Mouse (Mus musculus) kidney, postnatal 14 days (tissue): ENCODE measurements around the gene Zfp113.
"Not testable (repeated sequence)": the region's sequence is repeated elsewhere in the genome, so short reads cannot be mapped to it uniquely, and the experiment has no call there.

Source experiments
- DNase-seq: peaks from one replicate; pipeline ENCODE4 v3.0.0; 2022; ENCODE audit warnings: mixed read lengths

Gene Zfp113

GRCm38 (mm10) chr5:138137257-138137656, 18.3 kb downstream of the Zfp113 start:
- no peak for DNase-seq

DNA sequence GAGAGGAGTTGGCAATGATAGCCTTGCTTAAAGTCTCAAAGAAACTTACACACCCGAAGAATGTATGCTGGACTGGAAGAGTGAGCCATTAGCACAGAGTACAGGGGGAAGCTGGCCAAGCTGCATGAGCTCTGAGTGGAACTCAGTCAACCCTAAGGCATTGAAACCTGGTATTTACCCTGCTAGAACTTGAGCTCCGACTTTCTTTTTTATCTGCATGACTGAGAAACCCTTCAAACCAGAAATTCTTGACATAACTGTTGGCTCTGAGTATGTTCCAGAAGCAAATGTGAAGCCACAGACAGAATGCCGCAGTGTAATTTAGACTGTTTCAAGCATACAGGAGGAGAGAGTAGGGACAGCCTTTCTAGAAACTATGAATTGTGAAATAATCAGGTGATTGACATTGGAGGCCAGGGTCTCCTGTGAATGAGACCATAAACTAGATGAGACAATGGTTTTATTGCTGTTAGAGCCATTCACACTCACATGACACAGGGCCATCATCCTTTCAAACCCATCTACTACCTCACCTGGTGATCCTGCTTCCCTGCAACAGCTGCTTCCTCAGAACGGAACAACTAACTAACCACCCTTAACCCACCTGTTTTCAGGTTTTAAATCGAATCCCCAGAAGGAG, 23.0 kb downstream of the Zfp113 start:
- peak; percentile 65 for DNase-seq

DNA sequence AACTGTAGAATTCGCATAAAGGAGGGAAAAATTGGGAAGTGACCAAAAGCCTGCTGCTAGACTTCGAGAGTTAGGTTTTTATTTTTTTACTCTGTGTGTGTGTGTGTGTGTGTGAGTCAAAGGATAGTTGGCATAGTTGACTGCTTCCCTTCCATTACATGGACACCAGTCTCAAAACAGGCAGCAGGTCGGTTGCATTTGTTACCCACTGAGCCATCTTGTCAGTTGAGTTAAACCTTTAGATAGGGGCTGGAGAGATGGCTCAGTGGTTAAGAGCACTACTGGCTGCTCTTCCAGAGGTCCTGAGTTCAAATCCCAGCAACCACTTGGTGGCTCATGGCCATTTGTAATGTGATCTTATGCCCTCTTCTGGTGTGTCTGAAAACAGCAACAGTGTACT, 37.5 kb downstream of the Zfp113 start:
- no peak for DNase-seq

DNA sequence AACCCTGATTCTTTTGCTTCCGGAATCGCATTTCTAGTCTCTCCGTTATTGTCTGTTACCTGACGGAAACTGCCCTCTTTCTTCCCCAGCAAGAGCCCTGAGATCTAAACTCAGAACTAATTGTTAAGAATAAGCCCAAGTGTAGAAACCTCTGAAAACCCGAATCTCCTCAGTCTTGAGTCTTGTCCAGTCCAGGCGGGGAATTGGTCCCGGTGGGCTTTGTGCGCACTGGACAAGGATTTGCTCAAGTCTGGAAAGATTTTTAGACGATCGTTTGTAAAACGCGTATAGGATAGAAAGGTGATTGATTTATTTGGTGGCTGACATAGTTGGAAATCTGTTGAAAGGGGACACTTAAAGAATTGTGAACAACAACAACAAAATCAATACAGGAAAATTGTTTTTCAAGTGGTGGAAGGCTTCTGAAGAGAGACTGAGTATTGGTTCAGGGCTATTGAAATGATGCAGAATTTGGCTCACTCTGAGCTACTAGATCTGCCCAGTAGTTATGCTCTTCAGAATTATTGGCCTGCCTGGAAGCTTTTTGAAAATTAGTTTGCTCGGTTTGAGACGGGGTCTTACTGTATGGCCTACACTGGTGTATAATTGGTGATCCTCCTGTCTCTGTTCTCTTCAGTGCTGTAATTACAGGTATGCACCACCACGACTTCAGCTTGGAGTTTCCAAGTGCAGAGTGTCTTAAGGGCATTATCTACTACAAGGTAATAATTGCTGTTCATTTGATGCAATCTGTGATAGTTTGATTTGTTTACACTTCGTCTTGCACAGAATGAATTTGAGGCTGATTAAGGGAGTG, 38.1 kb downstream of the Zfp113 start:
- DNase-seq: no peak

DNA sequence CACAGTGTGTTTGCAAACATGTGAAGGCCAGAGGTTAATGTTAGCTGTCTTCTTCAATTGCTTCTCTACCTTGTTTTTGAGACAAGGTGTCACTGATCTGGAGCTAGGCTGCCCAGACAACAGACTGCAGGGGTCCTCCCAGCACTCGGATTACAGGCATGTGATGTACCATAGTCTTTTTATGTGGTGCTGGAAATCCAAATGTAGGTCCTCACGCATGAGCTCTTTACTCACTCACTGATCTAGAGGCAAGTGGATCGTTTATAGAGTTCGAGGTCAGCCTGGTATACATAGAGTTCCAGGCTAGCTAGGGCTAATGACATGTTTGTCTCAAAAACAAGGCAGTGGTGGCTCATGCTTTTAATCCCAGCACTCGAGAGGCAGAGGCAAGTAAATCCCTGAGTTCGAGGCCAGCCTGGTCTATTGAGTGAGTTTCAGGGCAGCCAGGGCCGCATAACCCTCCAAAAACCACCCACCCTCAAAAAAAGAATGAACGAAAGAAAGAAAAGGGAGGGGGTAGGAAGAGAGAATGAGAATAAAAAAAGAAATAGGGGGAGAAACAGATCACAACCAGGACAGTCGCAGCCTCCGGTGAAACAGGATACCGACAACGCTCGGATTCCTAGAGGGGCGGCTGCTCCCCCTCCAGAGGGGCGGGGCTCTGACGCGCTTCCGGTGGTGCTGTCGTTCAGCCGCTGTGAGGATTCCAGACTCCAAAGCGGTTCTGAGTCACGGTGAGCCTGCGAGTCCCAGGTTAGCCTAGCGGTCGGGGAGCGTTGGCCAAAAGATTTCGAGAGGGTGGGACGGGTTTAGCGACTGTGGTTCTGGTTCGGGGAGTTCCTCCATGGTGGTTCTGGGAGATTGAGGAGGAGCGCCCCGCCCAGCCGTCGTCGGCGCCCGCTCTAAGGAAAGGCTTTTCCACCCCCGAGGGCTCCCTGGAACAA, 39.0 kb downstream of the Zfp113 start, which contains the start of gene Zscan21:
Gene Zscan21 (plus strand): TSS at position 649 of the 944 bp plus-strand sequence.
- DNase-seq: peak; percentile 94

GRCm38 (mm10) chr5:138109847-138110396, 45.6 kb downstream of the Zfp113 start:
- DNase-seq: not testable (repeated sequence)

- DNase-seq: no peak
These were observed 48.4 kb downstream of the Zfp113 start for GRCm38 (mm10) chr5:138107130-138107529.

GRCm38 (mm10) chr5:138104976-138105375, 50.6 kb downstream of the Zfp113 start:
- no peak for DNase-seq

GRCm38 (mm10) chr5:138094474-138094873, 61.1 kb downstream of the Zfp113 start:
- no peak for DNase-seq

DNA sequence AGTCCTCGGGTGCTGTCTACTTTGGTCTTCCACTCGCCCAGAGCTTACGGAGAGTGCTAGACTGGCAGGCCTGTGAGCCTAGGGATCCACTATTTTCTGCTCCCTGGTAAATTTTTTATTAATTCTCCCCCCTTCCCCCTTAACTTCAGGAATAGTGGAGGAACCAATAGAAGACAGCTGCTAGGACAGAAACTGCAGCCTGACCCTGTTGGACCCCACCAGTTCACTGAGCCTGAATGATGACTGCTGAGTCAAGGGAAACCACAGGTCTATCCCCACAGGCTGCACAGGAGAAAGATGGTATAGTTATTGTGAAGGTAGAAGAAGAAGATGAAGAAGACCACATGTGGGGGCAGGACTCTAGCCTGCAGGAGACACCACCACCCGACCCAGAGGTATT, 62.8 kb downstream of the Zfp113 start:
- DNase-seq: no peak

GRCm38 (mm10) chr5:138090737-138091136, 64.8 kb downstream of the Zfp113 start:
- no peak for DNase-seq

GRCm38 (mm10) chr5:138090271-138090670, 65.3 kb downstream of the Zfp113 start:
- peak; percentile 24 for DNase-seq
